Mouse (Mus musculus): ENCODE measurements at regions not wholly inside any gene's neighbourhood (a gene's known extent, or its start where the extent isn't known, plus 50 kb on each side); places are given as distances from the start of the nearest gene placed in this dataset.

GRCm38 (mm10) chr14:47909129-47909528 is 211.5 kb upstream of the Peli2 start:
- Histone ChIP-seq H3K36me3 (ENCODE audit: control insufficient read depth, insufficient read depth, low read length, poor library complexity, severe bottlenecking) (no peaks in the 10 kb centered on the region), H3K4me1 (ENCODE audit: control insufficient read depth, insufficient read depth, low read length) (no peaks in the 10 kb centered on the region), H3K9ac (ENCODE audit: low read depth, poor library complexity, severe bottlenecking) (no peak overlapping the region), H3K4me3 (ENCODE audit: low read depth, low read length) (no peak overlapping the region), H3K9me3 (replicated peaks; ENCODE audit: control insufficient read depth, insufficient read depth, low read length, poor library complexity, severe bottlenecking) (no peaks in the 10 kb centered on the region), H3K27ac (ENCODE audit: insufficient read depth, low read length) (no peak overlapping the region), H3K27me3 (ENCODE audit: control insufficient read depth, insufficient read depth, low read length, poor library complexity, severe bottlenecking) (no peaks in the 10 kb centered on the region)
- TF ChIP-seq POLR2A (IDR thresholded peaks at IDR 0.05; ENCODE audit: insufficient read depth, low read length), result no peak

DNA sequence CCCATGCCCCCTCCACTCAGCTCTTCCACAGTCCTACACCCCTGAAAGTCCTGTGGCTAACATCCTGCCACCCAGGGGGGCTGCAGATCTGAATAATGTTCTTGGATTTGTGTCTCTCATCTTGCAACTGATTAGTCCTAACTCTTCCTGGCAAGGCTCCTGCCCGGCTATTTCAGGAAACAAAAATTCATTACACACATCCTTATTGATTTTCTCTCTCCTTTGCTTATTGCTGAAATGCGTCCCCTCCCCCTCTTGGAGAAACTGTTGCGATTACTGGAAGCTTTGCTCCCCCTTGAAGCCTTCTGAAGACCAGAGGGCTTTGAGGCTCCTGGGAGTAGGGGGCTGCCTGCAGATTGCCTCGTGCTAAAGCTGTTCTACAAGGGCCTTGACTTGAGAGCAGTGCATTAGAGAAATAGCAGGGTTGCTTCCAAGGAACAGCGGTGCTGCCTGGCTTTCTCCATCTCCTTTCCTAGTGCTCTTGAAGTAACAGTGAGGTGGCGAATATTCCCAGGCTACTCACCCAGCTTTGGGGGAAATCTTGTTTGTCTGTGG is 209.8 kb upstream of the Peli2 start:
- TF ChIP-seq POLR2A (IDR thresholded peaks at IDR 0.05; ENCODE audit: insufficient read depth, low read length), result no peak
- TF ChIP-seq CTCF (IDR thresholded peaks at IDR 0.05; ENCODE audit: low read depth, low read length), result no peak
- TF ChIP-seq EP300 (IDR thresholded peaks at IDR 0.05; ENCODE audit: insufficient read depth, low read depth, low read length), result no peak
- Histone ChIP-seq H3K27me3 (ENCODE audit: control insufficient read depth, insufficient read depth, low read length, poor library complexity, severe bottlenecking) (no peaks in the 10 kb centered on the region), H3K9me3 (replicated peaks; ENCODE audit: control insufficient read depth, insufficient read depth, low read length, poor library complexity, severe bottlenecking) (no peaks in the 10 kb centered on the region), H3K4me1 (ENCODE audit: control insufficient read depth, insufficient read depth, low read length) (no peaks in the 10 kb centered on the region), H3K27ac (ENCODE audit: insufficient read depth, low read length) (no peak overlapping the region), H3K36me3 (ENCODE audit: control insufficient read depth, insufficient read depth, low read length, poor library complexity, severe bottlenecking) (no peaks in the 10 kb centered on the region), H3K9ac (ENCODE audit: low read depth, poor library complexity, severe bottlenecking) (no peak overlapping the region), H3K4me3 (ENCODE audit: low read depth, low read length) (no peak overlapping the region)

- H3K27ac ChIP-seq (ENCODE audit: insufficient read depth, low read length), result no peak overlapping the region
- H3K27me3 ChIP-seq (ENCODE audit: control insufficient read depth, insufficient read depth, low read length, poor library complexity, severe bottlenecking), result no peaks in the 10 kb centered on the region
- H3K4me1 ChIP-seq (ENCODE audit: control insufficient read depth, insufficient read depth, low read length), result no peaks in the 10 kb centered on the region
- H3K36me3 ChIP-seq (ENCODE audit: control insufficient read depth, insufficient read depth, low read length, poor library complexity, severe bottlenecking), result no peaks in the 10 kb centered on the region
- H3K9ac ChIP-seq (ENCODE audit: low read depth, poor library complexity, severe bottlenecking), result no peak overlapping the region
- no peak overlapping the region for H3K4me3 ChIP-seq (ENCODE audit: low read depth, low read length)
- no peak for TF ChIP-seq EP300 (IDR thresholded peaks at IDR 0.05; ENCODE audit: insufficient read depth, low read depth, low read length)
- TF ChIP-seq POLR2A (IDR thresholded peaks at IDR 0.05; ENCODE audit: insufficient read depth, low read length), result no peak
- no peak for TF ChIP-seq CTCF (IDR thresholded peaks at IDR 0.05; ENCODE audit: low read depth, low read length)
- H3K9me3 ChIP-seq (replicated peaks; ENCODE audit: control insufficient read depth, insufficient read depth, low read length, poor library complexity, severe bottlenecking), result no peaks in the 10 kb centered on the region
Measured at GRCm38 (mm10) chr14:47911546-47912545, 208.8 kb upstream of the Peli2 start.

GRCm38 (mm10) chr14:47915621-47916020 is 205.0 kb upstream of the Peli2 start:
- Histone ChIP-seq H3K36me3 (ENCODE audit: control insufficient read depth, insufficient read depth, low read length, poor library complexity, severe bottlenecking) (no peaks in the 10 kb centered on the region), H3K4me3 (ENCODE audit: low read depth, low read length) (no peak overlapping the region), H3K9me3 (replicated peaks; ENCODE audit: control insufficient read depth, insufficient read depth, low read length, poor library complexity, severe bottlenecking) (no peaks in the 10 kb centered on the region), H3K4me1 (ENCODE audit: control insufficient read depth, insufficient read depth, low read length) (no peaks in the 10 kb centered on the region), H3K27ac (ENCODE audit: insufficient read depth, low read length) (no peak overlapping the region), H3K27me3 (ENCODE audit: control insufficient read depth, insufficient read depth, low read length, poor library complexity, severe bottlenecking) (no peaks in the 10 kb centered on the region), H3K9ac (ENCODE audit: low read depth, poor library complexity, severe bottlenecking) (no peak overlapping the region)
- TF ChIP-seq POLR2A (IDR thresholded peaks at IDR 0.05; ENCODE audit: insufficient read depth, low read length), result no peak
- TF ChIP-seq EP300 (IDR thresholded peaks at IDR 0.05; ENCODE audit: insufficient read depth, low read depth, low read length), result no peak
- TF ChIP-seq CTCF (IDR thresholded peaks at IDR 0.05; ENCODE audit: low read depth, low read length), result no peak

DNA sequence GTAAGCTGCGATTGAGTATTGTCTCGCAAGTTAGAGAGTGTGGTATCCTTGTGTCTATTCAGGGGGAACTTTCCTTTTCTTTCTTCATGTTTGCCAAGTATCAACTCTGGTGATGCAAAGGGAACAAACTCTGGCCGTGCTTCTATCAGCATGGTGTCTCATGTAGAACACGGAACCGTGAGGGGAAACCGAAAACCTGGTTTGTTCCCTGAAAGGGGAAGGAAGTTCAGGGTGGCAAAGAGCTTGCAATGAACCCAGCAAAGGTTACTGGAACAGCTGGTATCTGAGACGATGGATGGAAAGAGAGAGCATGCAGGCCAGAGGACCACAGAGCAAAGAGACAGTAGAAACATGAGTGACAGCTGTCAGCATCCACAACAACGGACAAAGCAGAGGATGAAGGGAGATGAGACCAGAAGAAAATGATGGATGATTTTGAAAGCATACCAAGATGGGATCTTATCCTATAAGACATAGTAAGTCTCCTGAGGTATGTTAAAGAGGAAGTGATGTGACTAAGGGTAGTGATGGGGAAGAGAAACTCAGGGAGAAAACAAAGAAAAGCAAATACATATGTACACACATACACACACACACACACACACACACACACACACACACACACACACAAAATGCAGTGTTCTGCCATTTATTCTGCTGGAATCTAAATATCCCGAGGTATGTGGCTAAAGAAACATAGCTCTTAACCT is 199.8 kb upstream of the Peli2 start:
- H3K27me3 ChIP-seq (ENCODE audit: control insufficient read depth, insufficient read depth, low read length, poor library complexity, severe bottlenecking), result no peaks in the 10 kb centered on the region
- no peak overlapping the region for H3K27ac ChIP-seq (ENCODE audit: insufficient read depth, low read length)
- no peaks in the 10 kb centered on the region for H3K4me1 ChIP-seq (ENCODE audit: control insufficient read depth, insufficient read depth, low read length)
- no peak overlapping the region for H3K4me3 ChIP-seq (ENCODE audit: low read depth, low read length)
- no peak overlapping the region for H3K9ac ChIP-seq (ENCODE audit: low read depth, poor library complexity, severe bottlenecking)
- no peak for TF ChIP-seq EP300 (IDR thresholded peaks at IDR 0.05; ENCODE audit: insufficient read depth, low read depth, low read length)
- TF ChIP-seq CTCF (IDR thresholded peaks at IDR 0.05; ENCODE audit: low read depth, low read length), result no peak
- no peak for TF ChIP-seq POLR2A (IDR thresholded peaks at IDR 0.05; ENCODE audit: insufficient read depth, low read length)
- no peaks in the 10 kb centered on the region for H3K9me3 ChIP-seq (replicated peaks; ENCODE audit: control insufficient read depth, insufficient read depth, low read length, poor library complexity, severe bottlenecking)
- no peaks in the 10 kb centered on the region for H3K36me3 ChIP-seq (ENCODE audit: control insufficient read depth, insufficient read depth, low read length, poor library complexity, severe bottlenecking)
